Mouse (Mus musculus): ENCODE results near the gene Tmeff1. TPM values are rescaled to one million over a fixed set of nuclear protein-coding genes. Genes with fewer than 3 reads are reported as not detected.

Gene Tmeff1
- total and polyA plus RNA-seq, 2 experiments from 2014 or later = 202 to 345 TPM

GRCm38 (mm10) chr4:48541526-48542250 lies 43.3 kb upstream of the Tmeff1 start:
- Histone ChIP-seq H3K27ac (ENCODE audit: low read depth, low read length) (no peak overlapping the region), H3K4me1 (ENCODE audit: insufficient read depth) (peaks cover 30% of the 10 kb centered on the region)
- 4% methylated on average over 15 of the region's 15 CpGs for WGBS

GRCm38 (mm10) chr4:48542351-48542750 lies 42.6 kb upstream of the Tmeff1 start:
- H3K27me3 ChIP-seq (ENCODE audit: insufficient read depth, low read length) = no peaks in the 10 kb centered on the region
- H3K9ac ChIP-seq = no peak overlapping the region
- no peak overlapping the region for H3K27ac ChIP-seq (ENCODE audit: low read depth, low read length)
- no peak for ATAC-seq
- H3K4me1 ChIP-seq (ENCODE audit: insufficient read depth) = peaks cover 32% of the 10 kb centered on the region
- no peak for DNase-seq
- no peaks in the 10 kb centered on the region for H3K36me3 ChIP-seq (ENCODE audit: insufficient read depth)
- H3K4me2 ChIP-seq (ENCODE audit: low read depth) = peak overlapping the region; percentile 85
- 33% methylated on average over 5 of the region's 5 CpGs for WGBS
- H3K9me3 ChIP-seq (ENCODE audit: low read length) = no peaks in the 10 kb centered on the region
- no peak overlapping the region for H3K4me3 ChIP-seq (ENCODE audit: low read depth, low read length)
- no peak for TF ChIP-seq CTCF (IDR thresholded peaks at IDR 0.05; ENCODE audit: low read depth)

More at GRCm38 (mm10) chr4:48541526-48542250, 43.3 kb upstream of the Tmeff1 start:
- H3K27me3 ChIP-seq (ENCODE audit: insufficient read depth, low read length) = no peaks in the 10 kb centered on the region
- peak overlapping the region; percentile 85 for H3K4me2 ChIP-seq (ENCODE audit: low read depth)
- ATAC-seq (no peak), DNase-seq (no peak)
- H3K9me3 ChIP-seq (ENCODE audit: low read length) = no peaks in the 10 kb centered on the region
- no peak for TF ChIP-seq CTCF (IDR thresholded peaks at IDR 0.05; ENCODE audit: low read depth)
- H3K4me3 ChIP-seq (ENCODE audit: low read depth, low read length) = peak overlapping the region; percentile 77
- no peaks in the 10 kb centered on the region for H3K36me3 ChIP-seq (ENCODE audit: insufficient read depth)
- H3K9ac ChIP-seq = peak overlapping the region; percentile 91

GRCm38 (mm10) chr4:48543071-48543865 lies 41.7 kb upstream of the Tmeff1 start:
- DNase-seq (no peak), ATAC-seq (no peak)
- WGBS = 68% methylated on average over 6 of the region's 6 CpGs
- H3K36me3 ChIP-seq (ENCODE audit: insufficient read depth) = no peaks in the 10 kb centered on the region
- peaks cover 37% of the 10 kb centered on the region for H3K4me1 ChIP-seq (ENCODE audit: insufficient read depth)
- no peak overlapping the region for H3K27ac ChIP-seq (ENCODE audit: low read depth, low read length)
- no peak overlapping the region for H3K4me2 ChIP-seq (ENCODE audit: low read depth)
- no peak for TF ChIP-seq CTCF (IDR thresholded peaks at IDR 0.05; ENCODE audit: low read depth)
- H3K27me3 ChIP-seq (ENCODE audit: insufficient read depth, low read length) = no peaks in the 10 kb centered on the region
- no peak overlapping the region for H3K9ac ChIP-seq
- H3K9me3 ChIP-seq (ENCODE audit: low read length) = no peaks in the 10 kb centered on the region
- H3K4me3 ChIP-seq (ENCODE audit: low read depth, low read length) = no peak overlapping the region

GRCm38 (mm10) chr4:48544141-48544540 lies 40.8 kb upstream of the Tmeff1 start:
- ATAC-seq (no peak), DNase-seq (peak; percentile 31)
- Histone ChIP-seq H3K9ac (no peak overlapping the region), H3K4me3 (ENCODE audit: low read depth, low read length) (no peak overlapping the region), H3K4me2 (ENCODE audit: low read depth) (no peak overlapping the region), H3K36me3 (ENCODE audit: insufficient read depth) (no peaks in the 10 kb centered on the region), H3K9me3 (ENCODE audit: low read length) (no peaks in the 10 kb centered on the region), H3K4me1 (ENCODE audit: insufficient read depth) (peaks cover 40% of the 10 kb centered on the region), H3K27ac (ENCODE audit: low read depth, low read length) (no peak overlapping the region), H3K27me3 (ENCODE audit: insufficient read depth, low read length) (no peaks in the 10 kb centered on the region)
- no peak for TF ChIP-seq CTCF (IDR thresholded peaks at IDR 0.05; ENCODE audit: low read depth)
- 68% methylated on average over 8 of the region's 8 CpGs for whole genome bisulfite sequencing

- Histone ChIP-seq H3K4me1 (ENCODE audit: insufficient read depth) (peaks cover 40% of the 10 kb centered on the region), H3K4me2 (ENCODE audit: low read depth) (no peak overlapping the region), H3K27me3 (ENCODE audit: insufficient read depth, low read length) (no peaks in the 10 kb centered on the region), H3K9me3 (ENCODE audit: low read length) (no peaks in the 10 kb centered on the region), H3K4me3 (ENCODE audit: low read depth, low read length) (no peak overlapping the region), H3K9ac (peak overlapping the region; percentile 31; the same call in 1 of the 2 replicates), H3K36me3 (ENCODE audit: insufficient read depth) (no peaks in the 10 kb centered on the region), H3K27ac (ENCODE audit: low read depth, low read length) (no peak overlapping the region)
- WGBS = 41% methylated on average over 12 of the region's 12 CpGs
- DNase-seq = no peak
- ATAC-seq = no peak
- no peak for TF ChIP-seq CTCF (IDR thresholded peaks at IDR 0.05; ENCODE audit: low read depth)
Measured at GRCm38 (mm10) chr4:48545966-48546365, 39.0 kb upstream of the Tmeff1 start.

GRCm38 (mm10) chr4:48546568-48547496 lies 38.1 kb upstream of the Tmeff1 start:
- peaks cover 32% of the 10 kb centered on the region for H3K4me1 ChIP-seq (ENCODE audit: insufficient read depth)
- no peak overlapping the region for H3K4me2 ChIP-seq (ENCODE audit: low read depth)
- H3K4me3 ChIP-seq (ENCODE audit: low read depth, low read length) = no peak overlapping the region
- H3K27ac ChIP-seq (ENCODE audit: low read depth, low read length) = no peak overlapping the region
- no peaks in the 10 kb centered on the region for H3K36me3 ChIP-seq (ENCODE audit: insufficient read depth)
- TF ChIP-seq CTCF (IDR thresholded peaks at IDR 0.05; ENCODE audit: low read depth) = no peak
- DNase-seq = peak; percentile 23
- 26% methylated on average over 9 of the region's 9 CpGs for WGBS
- no peaks in the 10 kb centered on the region for H3K27me3 ChIP-seq (ENCODE audit: insufficient read depth, low read length)
- peak; percentile 62 for ATAC-seq
- peak overlapping the region; percentile 31 for H3K9ac ChIP-seq
- H3K9me3 ChIP-seq (ENCODE audit: low read length) = no peaks in the 10 kb centered on the region
